Mouse (Mus musculus) heart, adult 2 months (tissue): Measurements from ENCODE around the gene Apol7a. TPM values are rescaled to one million over a fixed set of nuclear protein-coding genes. Genes with fewer than 3 reads are reported as not detected.
"Not testable (repeated sequence)": the region's sequence is repeated elsewhere in the genome, so short reads cannot be mapped to it uniquely, and the experiment has no call there.

Experiments used
- DNase-seq, 2 experiments: peaks; one replicate each; pipeline ENCODE4 v3.0.0; 2021
- H3K27ac ChIP-seq: fragments of 200-600 bp; 2 replicates; pipeline ENCODE4 v1.8.1; 2022
- H3K27me3 ChIP-seq: fragments of 200-500 bp; 2 replicates; pipeline ENCODE4 v1.6.1; 2012; ENCODE audit warnings: mild to moderate bottlenecking, low read length, inconsistent platforms, mixed read lengths; ENCODE audit not compliant: control insufficient read depth, insufficient read depth
- H3K36me3 ChIP-seq: fragments of 200-500 bp; 2 replicates; pipeline ENCODE4 v1.6.1; 2012; ENCODE audit warnings: low read length, inconsistent platforms; ENCODE audit not compliant: control insufficient read depth, insufficient read depth
- H3K4me1 ChIP-seq: fragments of 200-500 bp; 2 replicates; pipeline ENCODE4 v1.6.1; 2011; ENCODE audit warnings: low read length; ENCODE audit not compliant: control insufficient read depth, insufficient read depth
- H3K4me3 ChIP-seq: fragments of 200-600 bp; 2 replicates; pipeline ENCODE4 v1.8.1; 2022
- H3K79me2 ChIP-seq: fragments of 200-500 bp; replicated peaks from 2 replicates; pipeline ENCODE4 v1.6.1; 2012; ENCODE audit warnings: mild to moderate bottlenecking, inconsistent platforms, low read length, moderate library complexity, mixed read lengths; ENCODE audit not compliant: control insufficient read depth, insufficient read depth
- H3K9ac ChIP-seq: fragments of 200-500 bp; 2 replicates; pipeline ENCODE4 v1.6.1; 2012; ENCODE audit warnings: low read depth, mild to moderate bottlenecking, control low read depth, inconsistent platforms, low read length, mixed read lengths
- CTCF ChIP-seq: fragments of 200-600 bp; IDR thresholded peaks from 2 replicates; pipeline ENCODE4 v1.8.1; 2022; ENCODE audit warnings: antibody characterized with exemption, mild to moderate bottlenecking, moderate library complexity
- WGBS: fragments of 180-500 bp; shearing (Covaris S2); methylation state at CpG from one replicate; pipeline ENCODE4 v1.1.7; 2018; 5-methylcytosine and 5-hydroxymethylcytosine counted together
- intact Hi-C: fragments of 180-260 bp; cut with DNase I; formaldehyde crosslinking; loops from one replicate; pipeline ENCODE4 v1.15.1; 2025
- long read RNA-seq: library from polyadenylated mRNA; stranded (forward); transcript quantifications from one replicate; pipeline ENCODE4 v2.0.0, GENCODE M21; 2021
- polyA plus RNA-seq: library from polyadenylated mRNA; depleted of rRNA; stranded (reverse); fragments of >200 nt; gene quantifications from 2 replicates; pipeline ENCODE4 v1.2.3, GENCODE M21; 2012; rRNA removed
- total RNA-seq, 2 experiments: library from RNA; stranded (reverse); gene quantifications; 2 replicates each; pipeline ENCODE4 v1.2.3; 2021

Gene Apol7a
- total RNA-seq (under 1 TPM in 1 of 2 experiments, not detected in 1; 0.13 TPM), polyA plus RNA-seq (0.23 and 0.29 TPM in 2 replicates)
- long read RNA-seq = 0 reads

- H3K9ac ChIP-seq, H3K79me2 ChIP-seq, DNase-seq, intact Hi-C loops, H3K36me3 ChIP-seq, H3K27me3 ChIP-seq, H3K4me3 ChIP-seq, H3K27ac ChIP-seq, H3K4me1 ChIP-seq: not testable (repeated sequence)
- WGBS = 66% methylated on average over 9 of the region's 9 CpGs
- TF ChIP-seq CTCF = peak; percentile 41
Observed at GRCm38 (mm10) chr15:77399027-77399426, at the start of gene Apol7a. Gene Apol7a (minus strand): TSS chr15:77399110.

GRCm38 (mm10) chr15:77447392-77447791 is 48.5 kb upstream of the Apol7a start, which contains the start of gene Apol7b:
Gene Apol7b (minus strand): TSS chr15:77447492.
- H3K27ac ChIP-seq, intact Hi-C loops, DNase-seq, H3K4me1 ChIP-seq, H3K27me3 ChIP-seq, H3K9ac ChIP-seq, H3K4me3 ChIP-seq, H3K36me3 ChIP-seq, H3K79me2 ChIP-seq: not testable (repeated sequence)
- 87% methylated on average over 2 of the region's 2 CpGs for WGBS

GRCm38 (mm10) chr15:77445668-77446067 is 46.8 kb upstream of the Apol7a start:
- H3K4me3 ChIP-seq, H3K36me3 ChIP-seq, H3K27me3 ChIP-seq, H3K9ac ChIP-seq, H3K27ac ChIP-seq, intact Hi-C loops, H3K79me2 ChIP-seq, H3K4me1 ChIP-seq, DNase-seq: not testable (repeated sequence)
- WGBS = 70% methylated on average over 1 of the region's 1 CpGs

GRCm38 (mm10) chr15:77444746-77445145 is 45.8 kb upstream of the Apol7a start:
- 65% methylated on average over 8 of the region's 8 CpGs for WGBS
- DNase-seq, intact Hi-C loops: not testable (repeated sequence)

GRCm38 (mm10) chr15:77428690-77429448 is 30.0 kb upstream of the Apol7a start:
- H3K4me3 ChIP-seq, H3K27ac ChIP-seq, intact Hi-C loops, H3K36me3 ChIP-seq, H3K4me1 ChIP-seq, H3K9ac ChIP-seq, H3K79me2 ChIP-seq, H3K27me3 ChIP-seq, DNase-seq: not testable (repeated sequence)
- WGBS = 31% methylated on average over 9 of the region's 10 CpGs

More at GRCm38 (mm10) chr15:77444746-77445145, 45.8 kb upstream of the Apol7a start:
- H3K27ac ChIP-seq, H3K9ac ChIP-seq, H3K4me3 ChIP-seq, H3K36me3 ChIP-seq, H3K4me1 ChIP-seq, H3K79me2 ChIP-seq, H3K27me3 ChIP-seq: not testable (repeated sequence)

GRCm38 (mm10) chr15:77422925-77423324 is 24.0 kb upstream of the Apol7a start:
- H3K4me3 ChIP-seq, H3K9ac ChIP-seq, H3K36me3 ChIP-seq, H3K79me2 ChIP-seq, DNase-seq, H3K27ac ChIP-seq, intact Hi-C loops, H3K27me3 ChIP-seq, H3K4me1 ChIP-seq: not testable (repeated sequence)
- 23% methylated on average over 5 of the region's 7 CpGs for WGBS

- WGBS = no CpG with 5 or more reads among the region's 3 CpGs
- intact Hi-C loops = not testable (repeated sequence)
Observed at GRCm38 (mm10) chr15:77419657-77420056, 20.7 kb upstream of the Apol7a start.

GRCm38 (mm10) chr15:77416655-77417333 is 17.9 kb upstream of the Apol7a start:
- H3K9ac ChIP-seq, H3K36me3 ChIP-seq, H3K4me3 ChIP-seq, H3K27me3 ChIP-seq, intact Hi-C loops, H3K4me1 ChIP-seq, H3K27ac ChIP-seq, DNase-seq, H3K79me2 ChIP-seq: not testable (repeated sequence)
- 14% methylated on average over 5 of the region's 10 CpGs for WGBS

More at GRCm38 (mm10) chr15:77419657-77420056, 20.7 kb upstream of the Apol7a start:
- not testable (repeated sequence) for DNase-seq, H3K9ac ChIP-seq, H3K79me2 ChIP-seq, H3K36me3 ChIP-seq, H3K4me3 ChIP-seq, H3K27me3 ChIP-seq, H3K4me1 ChIP-seq, H3K27ac ChIP-seq

GRCm38 (mm10) chr15:77415653-77416052 is 16.7 kb upstream of the Apol7a start:
- H3K36me3 ChIP-seq, H3K27me3 ChIP-seq, H3K4me3 ChIP-seq, H3K9ac ChIP-seq, DNase-seq, intact Hi-C loops, H3K4me1 ChIP-seq, H3K27ac ChIP-seq, H3K79me2 ChIP-seq: not testable (repeated sequence)
- WGBS = 58% methylated on average over 2 of the region's 2 CpGs
